Mouse (Mus musculus) midbrain, embryonic 13.5 days (tissue): ENCODE measurements around the gene Glrb. TPM values are rescaled to one million over a fixed set of nuclear protein-coding genes. Genes with fewer than 3 reads are reported as not detected.

ENCODE experiments used
- polyA plus RNA-seq: library from polyadenylated mRNA; unstranded; fragments of >200 nt; fragmentation: Nextera tagmentation; extraction: Ambion mirVana; gene quantifications from 2 replicates; pipeline ENCODE4 v1.2.1, GENCODE M21; 2015

Gene Glrb
- polyA plus RNA-seq, 1 experiment from 2014 or later = 12.7 TPM

Other genes with a start within 250 kb of the Glrb start
- 120 and 128 TPM in 2 replicates for gene Gria2, start 110.8 kb downstream of the Glrb start, polyA plus RNA-seq
- gene Pdgfc, start 122.8 kb upstream of the Glrb start, polyA plus RNA-seq = 4.0 and 4.6 TPM in 2 replicates